Mouse (Mus musculus): ENCODE measurements around the gene St7. TPM values are rescaled to one million over a fixed set of nuclear protein-coding genes. Genes with fewer than 3 reads are reported as not detected.

Gene St7
- polyA plus RNA-seq, 1 experiment from 2014 or later, result 31.6 TPM

DNA sequence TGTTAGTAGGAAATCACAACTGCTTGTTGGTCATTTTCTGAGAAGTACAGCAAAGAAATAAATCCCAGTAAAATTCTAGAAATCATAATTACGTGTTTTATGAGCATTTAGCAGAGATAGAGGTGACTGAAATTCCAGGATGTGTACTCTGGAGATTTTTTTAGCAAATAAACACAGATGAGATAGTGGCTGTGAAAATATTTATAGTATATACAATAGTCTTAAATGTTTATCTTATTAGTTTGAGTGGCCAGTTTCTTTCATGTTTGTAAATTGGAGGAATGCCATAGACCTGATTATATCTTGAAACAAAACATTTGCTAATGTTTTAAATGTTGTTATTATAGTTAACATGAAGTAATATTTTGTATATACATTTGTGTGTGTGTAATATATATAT lies 205.8 kb downstream of the St7 start:
- 76% methylated on average over 1 of the region's 1 CpGs for WGBS
- Histone ChIP-seq H3K27me3 (ENCODE audit: control insufficient read depth, insufficient read depth, low read length) (no peaks in the 10 kb centered on the region), H3K36me3 (ENCODE audit: control insufficient read depth, insufficient read depth, low read length) (peaks cover 8% of the 10 kb centered on the region), H3K9me3 (ENCODE audit: control insufficient read depth, low read length) (no peaks in the 10 kb centered on the region), H3K4me1 (ENCODE audit: control insufficient read depth in 2 of 2, insufficient read depth in 2 of 2, low read length in 2 of 2) (peaks cover 0 to 3% of the 10 kb centered on the region in 2 experiments; a peak in 1 of 4 replicates), H3K27ac (replicated peaks in 1 of 2; ENCODE audit: control insufficient read depth in 1 of 2, insufficient read depth in 1 of 2, low read depth in 2 of 2, low read length in 2 of 2) (no peak overlapping the region), H3K4me3 (ENCODE audit: control insufficient read depth in 1 of 2, insufficient read depth in 1 of 2, low read depth in 1 of 2, low read length in 2 of 2) (no peak overlapping the region), H3K4me2 (ENCODE audit: low read length) (no peak overlapping the region), H3K9ac (ENCODE audit: low read length) (no peak overlapping the region)
- ATAC-seq (ENCODE audit: insufficient number of reproducible peaks, insufficient read depth, low FRiP score, low read depth), result no peak

DNA sequence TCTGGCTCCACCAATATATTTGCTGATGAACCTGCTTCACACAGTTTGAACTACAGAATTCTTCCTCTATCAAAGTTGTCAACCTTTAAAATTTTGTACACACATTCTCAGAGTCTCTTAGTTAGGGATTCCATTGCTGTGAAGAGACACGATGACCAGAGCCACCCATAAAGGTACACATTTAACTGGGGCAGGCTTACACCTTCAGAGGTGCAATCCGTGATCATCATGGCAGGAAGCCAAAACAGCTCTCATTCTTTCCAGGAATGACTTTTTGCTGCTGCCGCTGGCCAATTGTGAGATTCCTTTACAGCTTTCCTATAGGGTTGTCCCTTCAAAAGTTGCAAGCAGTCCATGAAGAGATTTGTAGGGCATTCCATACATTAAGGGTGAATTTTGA lies 210.6 kb downstream of the St7 start:
- ATAC-seq (ENCODE audit: insufficient number of reproducible peaks, insufficient read depth, low FRiP score, low read depth), result no peak
- 0 out of 4 replicates have a peak overlapping the region, but pooled peaks of 1 of the 2 experiments have one; percentile 14 for H3K27ac ChIP-seq (replicated peaks in 1 of 2; ENCODE audit: control insufficient read depth in 1 of 2, insufficient read depth in 1 of 2, low read depth in 2 of 2, low read length in 2 of 2)
- no peak overlapping the region for H3K9ac ChIP-seq (ENCODE audit: low read length)
- no peaks in the 10 kb centered on the region for H3K9me3 ChIP-seq (ENCODE audit: control insufficient read depth, low read length)
- no peak overlapping the region for H3K4me3 ChIP-seq (ENCODE audit: control insufficient read depth in 1 of 2, insufficient read depth in 1 of 2, low read depth in 1 of 2, low read length in 2 of 2)
- H3K27me3 ChIP-seq (ENCODE audit: control insufficient read depth, insufficient read depth, low read length), result no peaks in the 10 kb centered on the region
- no peak overlapping the region for H3K4me2 ChIP-seq (ENCODE audit: low read length)
- peaks cover 17% of the 10 kb centered on the region for H3K36me3 ChIP-seq (ENCODE audit: control insufficient read depth, insufficient read depth, low read length)
- WGBS, result 28% methylated on average over 3 of the region's 3 CpGs
- H3K4me1 ChIP-seq (ENCODE audit: control insufficient read depth in 2 of 2, insufficient read depth in 2 of 2, low read length in 2 of 2), result peaks cover 0 to 6% of the 10 kb centered on the region in 2 experiments; a peak in 1 of 4 replicates

DNA sequence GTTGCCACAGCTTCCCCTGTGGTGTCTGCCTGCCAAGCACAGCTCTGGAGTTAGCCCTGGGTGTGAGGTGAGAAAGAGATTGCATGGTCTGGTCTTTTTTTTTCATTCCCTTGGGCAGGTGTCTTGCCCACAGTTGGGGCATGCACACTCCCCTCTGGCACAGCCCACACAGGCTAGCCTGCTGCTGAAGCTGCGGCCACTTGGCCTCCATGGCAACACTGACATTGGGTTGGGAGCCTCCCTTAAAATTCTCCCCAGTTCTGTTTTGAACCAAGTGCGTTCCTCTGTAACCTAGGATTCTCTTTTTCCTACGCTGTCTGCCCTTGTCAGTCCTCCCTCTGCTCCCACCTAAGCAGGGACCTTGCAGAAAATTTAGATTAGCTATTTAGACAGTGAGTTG lies 213.0 kb downstream of the St7 start:
- Histone ChIP-seq H3K27ac (replicated peaks in 1 of 2; ENCODE audit: control insufficient read depth in 1 of 2, insufficient read depth in 1 of 2, low read depth in 2 of 2, low read length in 2 of 2) (no peak overlapping the region), H3K27me3 (ENCODE audit: control insufficient read depth, insufficient read depth, low read length) (no peaks in the 10 kb centered on the region), H3K9me3 (ENCODE audit: control insufficient read depth, low read length) (no peaks in the 10 kb centered on the region), H3K4me2 (ENCODE audit: low read length) (no peak overlapping the region), H3K4me1 (ENCODE audit: control insufficient read depth in 2 of 2, insufficient read depth in 2 of 2, low read length in 2 of 2) (peaks cover 0 to 6% of the 10 kb centered on the region in 2 experiments; a peak in 1 of 4 replicates), H3K9ac (ENCODE audit: low read length) (no peak overlapping the region), H3K36me3 (ENCODE audit: control insufficient read depth, insufficient read depth, low read length) (peaks cover 23% of the 10 kb centered on the region), H3K4me3 (ENCODE audit: control insufficient read depth in 1 of 2, insufficient read depth in 1 of 2, low read depth in 1 of 2, low read length in 2 of 2) (no peak overlapping the region)
- 64% methylated on average over 3 of the region's 3 CpGs for WGBS
- ATAC-seq (ENCODE audit: insufficient number of reproducible peaks, insufficient read depth, low FRiP score, low read depth), result no peak

DNA sequence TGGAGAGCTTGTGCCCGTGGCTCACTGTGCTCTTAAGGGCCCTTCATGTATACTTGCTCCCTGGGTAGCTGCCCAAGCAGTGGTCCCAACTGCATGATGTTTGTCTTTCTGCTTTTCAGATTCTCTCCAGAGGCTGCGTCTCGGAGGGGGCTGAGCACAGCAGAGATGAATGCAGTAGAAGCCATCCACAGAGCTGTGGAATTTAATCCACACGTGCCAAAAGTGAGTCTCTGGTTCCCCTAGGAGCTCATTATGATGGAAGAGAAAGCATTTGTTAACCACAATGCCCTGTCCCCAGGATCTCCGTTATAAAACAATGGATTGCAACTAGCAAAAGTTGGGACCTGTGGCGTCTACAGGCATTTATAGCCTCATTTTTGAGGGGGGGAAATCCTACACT lies 213.6 kb downstream of the St7 start:
- peaks cover 27% of the 10 kb centered on the region for H3K36me3 ChIP-seq (ENCODE audit: control insufficient read depth, insufficient read depth, low read length)
- no peaks in the 10 kb centered on the region for H3K27me3 ChIP-seq (ENCODE audit: control insufficient read depth, insufficient read depth, low read length)
- no peak for ATAC-seq (ENCODE audit: insufficient number of reproducible peaks, insufficient read depth, low FRiP score, low read depth)
- H3K4me2 ChIP-seq (ENCODE audit: low read length), result no peak overlapping the region
- H3K9me3 ChIP-seq (ENCODE audit: control insufficient read depth, low read length), result no peaks in the 10 kb centered on the region
- no peak overlapping the region for H3K4me3 ChIP-seq (ENCODE audit: control insufficient read depth in 1 of 2, insufficient read depth in 1 of 2, low read depth in 1 of 2, low read length in 2 of 2)
- no peak overlapping the region for H3K27ac ChIP-seq (replicated peaks in 1 of 2; ENCODE audit: control insufficient read depth in 1 of 2, insufficient read depth in 1 of 2, low read depth in 2 of 2, low read length in 2 of 2)
- peaks cover 0 to 6% of the 10 kb centered on the region in 2 experiments; a peak in 1 of 4 replicates for H3K4me1 ChIP-seq (ENCODE audit: control insufficient read depth in 2 of 2, insufficient read depth in 2 of 2, low read length in 2 of 2)
- 52% methylated on average over 6 of the region's 6 CpGs for WGBS
- H3K9ac ChIP-seq (ENCODE audit: low read length), result no peak overlapping the region

DNA sequence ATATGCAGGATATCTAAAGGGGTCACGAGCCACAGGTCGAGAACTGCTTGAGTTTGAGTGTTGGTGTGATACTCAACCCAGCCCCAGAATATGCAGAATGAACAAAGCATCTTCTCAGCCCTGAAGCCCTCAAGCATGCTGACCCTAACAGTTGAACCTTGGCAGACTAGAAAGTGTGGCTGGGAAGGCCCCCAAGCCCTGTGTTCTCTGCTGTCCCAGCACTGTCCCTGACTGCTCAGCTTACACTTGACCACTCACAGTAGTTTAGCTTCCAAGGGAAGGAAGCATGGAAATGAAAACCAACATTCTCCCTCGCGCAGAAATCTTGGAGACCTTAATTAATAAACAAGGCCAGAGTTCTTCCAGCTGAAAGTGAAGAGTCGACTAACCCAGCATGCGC lies 219.6 kb downstream of the St7 start:
- WGBS, result 78% methylated on average over 6 of the region's 6 CpGs
- Histone ChIP-seq H3K4me2 (ENCODE audit: low read length) (no peak overlapping the region), H3K36me3 (ENCODE audit: control insufficient read depth, insufficient read depth, low read length) (peaks cover 26% of the 10 kb centered on the region), H3K9me3 (ENCODE audit: control insufficient read depth, low read length) (no peaks in the 10 kb centered on the region), H3K9ac (ENCODE audit: low read length) (no peak overlapping the region), H3K27me3 (ENCODE audit: control insufficient read depth, insufficient read depth, low read length) (no peaks in the 10 kb centered on the region), H3K4me1 (ENCODE audit: control insufficient read depth in 2 of 2, insufficient read depth in 2 of 2, low read length in 2 of 2) (no peaks in the 10 kb centered on the region), H3K27ac (replicated peaks in 1 of 2; ENCODE audit: control insufficient read depth in 1 of 2, insufficient read depth in 1 of 2, low read depth in 2 of 2, low read length in 2 of 2) (no peak overlapping the region), H3K4me3 (ENCODE audit: control insufficient read depth in 1 of 2, insufficient read depth in 1 of 2, low read depth in 1 of 2, low read length in 2 of 2) (no peak overlapping the region)
- no peak for ATAC-seq (ENCODE audit: insufficient number of reproducible peaks, insufficient read depth, low FRiP score, low read depth)

DNA sequence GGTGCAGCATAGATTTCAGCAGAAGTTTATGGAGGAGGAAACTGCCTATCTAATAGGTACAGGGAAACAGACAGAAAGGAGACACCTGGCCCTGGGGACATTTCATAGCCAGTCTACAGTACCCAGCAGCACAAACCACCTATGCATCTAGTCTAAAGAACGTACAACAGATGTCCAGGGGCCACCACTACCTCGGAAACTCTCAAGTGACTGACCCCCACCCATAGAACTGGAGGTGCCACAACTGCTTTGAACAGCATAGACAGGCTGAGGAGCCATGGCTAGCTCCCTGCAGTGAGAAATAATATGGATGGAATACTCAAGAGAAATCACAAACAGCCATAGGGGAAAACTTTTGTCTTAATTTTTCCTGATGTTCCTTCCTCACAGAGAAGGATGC lies 220.1 kb downstream of the St7 start:
- ATAC-seq (ENCODE audit: insufficient number of reproducible peaks, insufficient read depth, low FRiP score, low read depth), result no peak
- 92% methylated on average over 2 of the region's 2 CpGs for WGBS
- H3K9me3 ChIP-seq (ENCODE audit: control insufficient read depth, low read length), result no peaks in the 10 kb centered on the region
- no peaks in the 10 kb centered on the region for H3K4me1 ChIP-seq (ENCODE audit: control insufficient read depth in 2 of 2, insufficient read depth in 2 of 2, low read length in 2 of 2)
- H3K27me3 ChIP-seq (ENCODE audit: control insufficient read depth, insufficient read depth, low read length), result no peaks in the 10 kb centered on the region
- no peak overlapping the region for H3K27ac ChIP-seq (replicated peaks in 1 of 2; ENCODE audit: control insufficient read depth in 1 of 2, insufficient read depth in 1 of 2, low read depth in 2 of 2, low read length in 2 of 2)
- H3K4me2 ChIP-seq (ENCODE audit: low read length), result no peak overlapping the region
- H3K36me3 ChIP-seq (ENCODE audit: control insufficient read depth, insufficient read depth, low read length), result peaks cover 26% of the 10 kb centered on the region
- no peak overlapping the region for H3K4me3 ChIP-seq (ENCODE audit: control insufficient read depth in 1 of 2, insufficient read depth in 1 of 2, low read depth in 1 of 2, low read length in 2 of 2)
- no peak overlapping the region for H3K9ac ChIP-seq (ENCODE audit: low read length)

DNA sequence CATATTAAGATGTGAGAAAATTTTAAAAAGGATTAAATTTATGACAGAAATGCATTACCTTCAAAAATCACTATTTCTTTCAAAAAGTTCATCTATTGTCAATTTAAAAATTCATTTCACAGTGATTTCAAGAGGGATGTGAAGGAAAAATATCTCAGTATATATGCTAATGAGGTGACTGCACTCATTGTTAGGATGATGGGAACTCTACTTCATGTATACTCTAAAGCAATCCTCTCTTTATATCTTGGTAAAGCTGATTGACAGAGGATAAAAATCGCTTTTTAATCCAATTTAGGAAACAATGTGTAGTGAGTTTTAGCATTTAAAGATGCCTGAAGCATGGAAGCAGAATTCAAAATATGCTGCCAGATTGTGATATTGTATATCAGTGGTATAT lies 220.6 kb downstream of the St7 start:
- Histone ChIP-seq H3K4me1 (ENCODE audit: control insufficient read depth in 2 of 2, insufficient read depth in 2 of 2, low read length in 2 of 2) (no peaks in the 10 kb centered on the region), H3K4me3 (ENCODE audit: control insufficient read depth in 1 of 2, insufficient read depth in 1 of 2, low read depth in 1 of 2, low read length in 2 of 2) (no peak overlapping the region), H3K27me3 (ENCODE audit: control insufficient read depth, insufficient read depth, low read length) (no peaks in the 10 kb centered on the region), H3K9ac (ENCODE audit: low read length) (no peak overlapping the region), H3K27ac (replicated peaks in 1 of 2; ENCODE audit: control insufficient read depth in 1 of 2, insufficient read depth in 1 of 2, low read depth in 2 of 2, low read length in 2 of 2) (no peak overlapping the region), H3K9me3 (ENCODE audit: control insufficient read depth, low read length) (no peaks in the 10 kb centered on the region), H3K36me3 (ENCODE audit: control insufficient read depth, insufficient read depth, low read length) (peaks cover 26% of the 10 kb centered on the region), H3K4me2 (ENCODE audit: low read length) (no peak overlapping the region)
- WGBS, result 90% methylated on average over 1 of the region's 1 CpGs
- ATAC-seq (ENCODE audit: insufficient number of reproducible peaks, insufficient read depth, low FRiP score, low read depth), result no peak

DNA sequence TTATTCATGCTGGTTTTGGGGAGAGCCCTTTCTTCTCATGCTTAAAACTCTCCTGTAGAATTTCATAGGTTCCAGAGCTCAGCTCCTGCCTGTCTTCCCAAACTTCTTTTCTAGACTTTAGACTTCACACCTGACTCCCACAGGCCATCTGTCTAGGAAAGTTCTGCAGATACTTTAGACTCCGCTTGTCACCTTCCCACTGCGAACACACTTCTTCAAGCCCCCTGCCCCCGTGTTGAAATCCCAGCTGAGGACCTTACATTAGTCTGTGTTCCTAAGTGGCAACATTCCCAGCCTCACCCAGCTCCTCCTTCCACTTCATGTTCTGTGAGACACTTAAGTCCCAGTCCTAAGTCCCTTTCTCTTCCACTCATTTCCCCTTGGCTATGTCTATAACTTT lies 221.6 kb downstream of the St7 start:
- Histone ChIP-seq H3K36me3 (ENCODE audit: control insufficient read depth, insufficient read depth, low read length) (peaks cover 29% of the 10 kb centered on the region), H3K9ac (ENCODE audit: low read length) (no peak overlapping the region), H3K4me2 (ENCODE audit: low read length) (no peak overlapping the region), H3K27me3 (ENCODE audit: control insufficient read depth, insufficient read depth, low read length) (no peaks in the 10 kb centered on the region), H3K27ac (replicated peaks in 1 of 2; ENCODE audit: control insufficient read depth in 1 of 2, insufficient read depth in 1 of 2, low read depth in 2 of 2, low read length in 2 of 2) (no peak overlapping the region), H3K4me1 (ENCODE audit: control insufficient read depth in 2 of 2, insufficient read depth in 2 of 2, low read length in 2 of 2) (no peaks in the 10 kb centered on the region), H3K4me3 (ENCODE audit: control insufficient read depth in 1 of 2, insufficient read depth in 1 of 2, low read depth in 1 of 2, low read length in 2 of 2) (no peak overlapping the region), H3K9me3 (ENCODE audit: control insufficient read depth, low read length) (no peaks in the 10 kb centered on the region)
- 70% methylated on average over 3 of the region's 3 CpGs for WGBS
- ATAC-seq (ENCODE audit: insufficient number of reproducible peaks, insufficient read depth, low FRiP score, low read depth), result no peak
